Mouse (Mus musculus): ENCODE measurements around the gene Cdk2. TPM values are rescaled to one million over a fixed set of nuclear protein-coding genes. Genes with fewer than 3 reads are reported as not detected.

Cdk2 gene
- total and polyA plus RNA-seq, 2 experiments from 2014 or later: 10.7 to 11.1 TPM

- 94% methylated on average over 9 of the region's 9 CpGs for WGBS
- Histone ChIP-seq H3K9me3 (ENCODE audit: low read length) (no peaks in the 10 kb centered on the region), H3K27me3 (ENCODE audit: insufficient read depth, low read length) (no peaks in the 10 kb centered on the region)
Observed at GRCm38 (mm10) chr10:128671148-128671547, 33.7 kb downstream of the Cdk2 start.

GRCm38 (mm10) chr10:128668790-128669672 is 35.8 kb downstream of the Cdk2 start:
- DNase-seq (ENCODE audit: low spot score): peak; percentile 74
- Histone ChIP-seq H3K4me1 (ENCODE audit: insufficient read depth, low read length) (peaks cover 8% of the 10 kb centered on the region; the same call in 1 of the 2 replicates), H3K4me2 (ENCODE audit: low read depth, low read length, poor library complexity, severe bottlenecking) (peak overlapping the region; percentile 83), H3K4me3 (ENCODE audit: low read depth, low read length) (peak overlapping the region; percentile 81), H3K36me3 (ENCODE audit: insufficient read depth, low read length) (peaks cover 12% of the 10 kb centered on the region; the same call in 1 of the 2 replicates), H3K27me3 (ENCODE audit: insufficient read depth, low read length) (no peaks in the 10 kb centered on the region), H3K9me3 (ENCODE audit: low read length) (no peaks in the 10 kb centered on the region), H3K9ac (replicated peaks; ENCODE audit: low read length, poor library complexity, severe bottlenecking) (peak overlapping the region; percentile 84), H3K27ac (ENCODE audit: low read depth, low read length) (peak overlapping the region; percentile 77)
- WGBS: under 1% methylated on average over 41 of the region's 42 CpGs
- ATAC-seq (ENCODE audit: low FRiP score): peak; percentile 65
- no peak; the same call in 1 of the 2 replicates for TF ChIP-seq CTCF (IDR thresholded peaks at IDR 0.05)

More at GRCm38 (mm10) chr10:128671148-128671547, 33.7 kb downstream of the Cdk2 start:
- ATAC-seq (ENCODE audit: low FRiP score) (no peak), DNase-seq (ENCODE audit: low spot score) (no peak)
- Histone ChIP-seq H3K9ac (replicated peaks; ENCODE audit: low read length, poor library complexity, severe bottlenecking) (no peak overlapping the region), H3K36me3 (ENCODE audit: insufficient read depth, low read length) (peaks cover 12% of the 10 kb centered on the region; the same call in 1 of the 2 replicates), H3K27ac (ENCODE audit: low read depth, low read length) (no peak overlapping the region), H3K4me2 (ENCODE audit: low read depth, low read length, poor library complexity, severe bottlenecking) (no peak overlapping the region), H3K4me1 (ENCODE audit: insufficient read depth, low read length) (peaks cover 8% of the 10 kb centered on the region; the same call in 1 of the 2 replicates), H3K4me3 (ENCODE audit: low read depth, low read length) (no peak overlapping the region)
- TF ChIP-seq CTCF (IDR thresholded peaks at IDR 0.05): no peak

GRCm38 (mm10) chr10:128665806-128666205 is 39.0 kb downstream of the Cdk2 start:
- no peak for ATAC-seq (ENCODE audit: low FRiP score)
- Histone ChIP-seq H3K9ac (replicated peaks; ENCODE audit: low read length, poor library complexity, severe bottlenecking) (no peak overlapping the region), H3K27ac (ENCODE audit: low read depth, low read length) (no peak overlapping the region), H3K27me3 (ENCODE audit: insufficient read depth, low read length) (no peaks in the 10 kb centered on the region), H3K36me3 (ENCODE audit: insufficient read depth, low read length) (peaks cover 5% of the 10 kb centered on the region; the same call in 1 of the 2 replicates), H3K4me3 (ENCODE audit: low read depth, low read length) (no peak overlapping the region), H3K4me1 (ENCODE audit: insufficient read depth, low read length) (0 out of 2 replicates have a peak, but pooled peaks cover 2% of the 10 kb centered on the region), H3K9me3 (ENCODE audit: low read length) (no peaks in the 10 kb centered on the region), H3K4me2 (ENCODE audit: low read depth, low read length, poor library complexity, severe bottlenecking) (no peak overlapping the region)
- TF ChIP-seq CTCF (IDR thresholded peaks at IDR 0.05): no peak
- WGBS: 97% methylated on average over 2 of the region's 2 CpGs
- no peak for DNase-seq (ENCODE audit: low spot score)

- H3K4me2 ChIP-seq (ENCODE audit: low read depth, low read length, poor library complexity, severe bottlenecking): no peak overlapping the region
Observed at GRCm38 (mm10) chr10:128665307-128665706, 39.5 kb downstream of the Cdk2 start.

GRCm38 (mm10) chr10:128664808-128665207 is 40.0 kb downstream of the Cdk2 start:
- H3K4me1 ChIP-seq (ENCODE audit: insufficient read depth, low read length): 0 out of 2 replicates have a peak, but pooled peaks cover 2% of the 10 kb centered on the region
- TF ChIP-seq CTCF (IDR thresholded peaks at IDR 0.05): no peak
- H3K27me3 ChIP-seq (ENCODE audit: insufficient read depth, low read length): no peaks in the 10 kb centered on the region
- DNase-seq (ENCODE audit: low spot score): no peak
- no peak overlapping the region for H3K4me2 ChIP-seq (ENCODE audit: low read depth, low read length, poor library complexity, severe bottlenecking)
- no peak overlapping the region for H3K9ac ChIP-seq (replicated peaks; ENCODE audit: low read length, poor library complexity, severe bottlenecking)
- H3K9me3 ChIP-seq (ENCODE audit: low read length): no peaks in the 10 kb centered on the region
- no peak overlapping the region for H3K27ac ChIP-seq (ENCODE audit: low read depth, low read length)
- H3K36me3 ChIP-seq (ENCODE audit: insufficient read depth, low read length): no peaks in the 10 kb centered on the region
- no peak for ATAC-seq (ENCODE audit: low FRiP score)
- 74% methylated on average over 3 of the region's 3 CpGs for WGBS
- H3K4me3 ChIP-seq (ENCODE audit: low read depth, low read length): no peak overlapping the region

More at GRCm38 (mm10) chr10:128665307-128665706, 39.5 kb downstream of the Cdk2 start:
- Histone ChIP-seq H3K4me1 (ENCODE audit: insufficient read depth, low read length) (0 out of 2 replicates have a peak, but pooled peaks cover 2% of the 10 kb centered on the region), H3K9ac (replicated peaks; ENCODE audit: low read length, poor library complexity, severe bottlenecking) (no peak overlapping the region), H3K36me3 (ENCODE audit: insufficient read depth, low read length) (0 out of 2 replicates have a peak, but pooled peaks cover under 1% of the 10 kb centered on the region), H3K4me3 (ENCODE audit: low read depth, low read length) (no peak overlapping the region), H3K27me3 (ENCODE audit: insufficient read depth, low read length) (no peaks in the 10 kb centered on the region), H3K27ac (ENCODE audit: low read depth, low read length) (no peak overlapping the region), H3K9me3 (ENCODE audit: low read length) (no peaks in the 10 kb centered on the region)
- no peak for ATAC-seq (ENCODE audit: low FRiP score)
- no peak for TF ChIP-seq CTCF (IDR thresholded peaks at IDR 0.05)
- no peak for DNase-seq (ENCODE audit: low spot score)
- WGBS: 89% methylated on average over 3 of the region's 3 CpGs

Data from midbrain, postnatal 0 days (tissue).